Mouse (Mus musculus): ENCODE results near the gene Hbb-bs.
"Not testable (repeated sequence)": the region's sequence is repeated elsewhere in the genome, so short reads cannot be mapped to it uniquely, and the experiment has no call there.

Hbb-bs gene

GRCm38 (mm10) chr7:103827808-103828207 is at the start of gene Hbb-bs:
TSS of gene Hbb-bs (minus strand) at chr7:103828096.
- DNase-seq = no peak

GRCm38 (mm10) chr7:103877093-103877492 is 49.2 kb upstream of the Hbb-bs start:
- DNase-seq = no peak

DNA sequence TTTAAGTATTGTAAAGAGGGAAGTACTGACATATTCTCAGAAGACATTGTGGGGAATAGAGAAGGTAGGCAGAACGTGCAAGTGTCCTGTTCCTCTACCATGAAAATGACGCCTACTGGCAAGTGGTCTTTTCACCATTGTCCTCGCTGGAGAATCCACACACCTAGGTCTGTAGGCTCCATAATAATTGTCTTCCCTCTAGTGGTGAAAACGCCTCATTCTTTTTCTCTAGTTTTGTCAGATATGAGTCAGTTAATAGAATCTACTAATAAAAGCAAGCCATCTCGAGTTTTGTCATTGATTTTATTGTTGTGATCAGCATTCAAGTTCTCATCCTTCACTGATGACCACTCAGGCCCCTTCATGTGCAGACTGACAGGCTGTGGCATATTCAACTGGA is 46.6 kb upstream of the Hbb-bs start:
- DNase-seq = no peak

DNA sequence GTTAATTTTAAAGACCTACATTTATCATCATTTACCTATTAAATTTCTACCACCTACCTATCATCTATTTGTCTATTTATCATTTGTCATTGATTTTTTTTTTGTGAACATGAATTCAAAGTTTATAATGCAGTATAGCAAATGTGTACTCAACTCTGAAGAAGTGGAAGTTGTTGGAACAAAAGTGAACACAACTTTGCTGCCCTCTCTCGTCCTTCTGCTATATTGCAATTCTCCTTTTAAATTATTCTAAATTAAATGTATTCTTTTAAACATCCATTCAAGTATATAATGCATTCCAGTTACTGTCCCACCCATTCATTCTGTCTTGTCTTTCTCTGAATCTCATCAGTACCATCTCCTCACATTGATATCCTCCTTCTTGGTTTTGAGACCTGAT is 45.2 kb upstream of the Hbb-bs start:
- DNase-seq = no peak

- DNase-seq = no peak
Observed at GRCm38 (mm10) chr7:103870667-103871066, 42.8 kb upstream of the Hbb-bs start.

DNA sequence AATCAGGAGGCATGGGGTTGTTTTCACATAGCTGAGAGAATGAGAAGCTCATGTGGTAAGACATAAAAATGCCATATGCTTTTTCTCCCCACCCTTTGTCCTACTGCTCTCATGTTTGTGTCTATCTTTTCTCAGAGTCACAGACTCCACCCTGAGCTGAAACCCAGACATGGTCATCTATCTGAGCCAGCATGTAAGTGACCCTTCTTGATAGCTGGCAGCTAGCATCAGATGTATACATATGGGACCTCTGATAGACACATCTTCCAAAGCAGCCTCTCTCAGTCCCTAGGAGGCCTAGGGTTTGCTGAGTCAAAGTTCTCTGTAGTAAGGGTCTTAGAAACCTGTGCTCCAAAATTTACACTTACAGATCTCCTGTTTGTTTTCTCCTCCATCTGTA is 37.8 kb upstream of the Hbb-bs start:
- DNase-seq = no peak

GRCm38 (mm10) chr7:103861531-103861930 is 33.6 kb upstream of the Hbb-bs start:
- no peak for DNase-seq

- DNase-seq = no peak
Observed at GRCm38 (mm10) chr7:103860855-103861254, 33.0 kb upstream of the Hbb-bs start.

DNA sequence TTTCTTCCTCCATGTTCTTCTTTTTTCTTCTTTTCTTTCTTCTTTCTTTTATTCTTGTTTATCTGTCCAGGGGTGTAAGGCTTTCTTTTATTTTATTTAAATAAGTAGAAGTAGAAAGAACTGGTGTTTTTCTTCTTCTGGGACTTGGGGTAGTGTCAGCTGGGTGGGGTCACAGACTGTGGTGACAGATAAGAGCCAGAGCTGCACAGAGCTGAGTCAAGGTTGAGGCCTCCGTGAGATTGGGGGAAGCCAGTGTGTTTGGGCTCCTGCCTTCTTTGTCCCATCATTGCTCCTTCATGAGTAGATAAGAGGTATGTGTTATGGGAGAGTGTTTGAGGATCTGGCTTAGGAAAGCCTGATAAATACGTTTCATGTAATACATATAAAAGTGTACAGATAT is 31.2 kb upstream of the Hbb-bs start:
- DNase-seq = no peak

DNA sequence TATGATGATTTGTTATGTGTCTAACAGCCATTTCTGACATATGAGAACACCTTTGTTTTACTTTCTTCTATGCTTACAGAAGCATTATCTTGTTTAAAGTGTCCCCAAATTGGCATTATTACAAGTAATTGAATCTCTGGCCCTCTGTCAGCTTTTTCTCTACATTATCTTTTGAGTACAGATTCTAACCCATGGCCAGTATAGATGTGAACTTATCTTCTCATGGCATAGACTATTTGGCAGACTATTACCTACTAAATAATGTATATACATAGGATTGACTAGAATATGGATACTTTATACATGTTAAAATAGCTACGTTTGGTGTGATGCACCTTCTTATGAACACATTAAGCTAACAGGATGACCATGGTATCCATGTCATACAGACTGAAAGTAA is 26.8 kb upstream of the Hbb-bs start:
- no peak for DNase-seq

DNA sequence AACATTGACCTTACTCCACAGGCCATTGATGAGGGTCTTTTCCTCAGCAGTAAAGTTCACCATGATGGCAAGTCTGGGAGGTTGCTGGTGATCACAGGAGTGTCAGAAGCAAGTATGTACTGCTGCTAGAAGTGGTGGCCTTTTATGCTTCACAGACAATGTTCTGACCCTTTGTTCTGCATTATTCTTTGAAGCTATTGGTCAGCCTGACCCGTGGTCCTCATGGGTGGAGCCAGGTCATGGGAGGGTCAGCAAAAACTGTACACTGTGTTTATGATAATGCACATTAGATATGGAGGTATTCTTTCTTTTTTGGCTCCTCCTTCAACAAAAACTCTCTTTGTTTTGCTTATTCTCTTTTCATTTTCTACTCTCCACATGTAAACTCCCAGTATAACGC is 25.2 kb upstream of the Hbb-bs start, which contains the start of gene Hbb-y:
Gene Hbb-y (minus strand): TSS at position 127 of the 400 bp plus-strand sequence.
- DNase-seq = no peak

GRCm38 (mm10) chr7:103844525-103845325 is 16.8 kb upstream of the Hbb-bs start:
- DNase-seq = no peak

DNA sequence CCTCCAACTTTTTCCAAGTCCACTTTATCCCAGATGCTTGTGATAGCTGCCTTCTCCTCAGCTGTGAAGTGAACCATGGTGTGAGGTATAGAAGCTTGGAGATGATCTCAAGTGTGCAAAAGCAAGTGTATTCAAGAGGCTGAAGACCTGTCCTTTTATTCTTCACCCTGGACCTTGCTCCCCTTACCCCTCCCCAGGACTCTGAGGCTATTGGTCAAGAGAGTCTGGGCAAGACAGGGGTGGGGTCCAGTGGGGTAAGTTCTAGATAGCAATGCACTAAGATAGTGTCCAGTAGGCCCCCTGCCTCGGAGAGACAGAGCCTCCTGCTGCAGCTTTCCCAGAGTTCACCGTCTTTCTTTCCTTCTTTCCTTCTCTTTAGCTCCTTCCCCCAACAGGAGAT is 15.1 kb upstream of the Hbb-bs start, which contains the start of gene Hbb-bh1:
Gene Hbb-bh1 (minus strand): TSS at position 131 of the 400 bp plus-strand sequence.
- DNase-seq = no peak

DNA sequence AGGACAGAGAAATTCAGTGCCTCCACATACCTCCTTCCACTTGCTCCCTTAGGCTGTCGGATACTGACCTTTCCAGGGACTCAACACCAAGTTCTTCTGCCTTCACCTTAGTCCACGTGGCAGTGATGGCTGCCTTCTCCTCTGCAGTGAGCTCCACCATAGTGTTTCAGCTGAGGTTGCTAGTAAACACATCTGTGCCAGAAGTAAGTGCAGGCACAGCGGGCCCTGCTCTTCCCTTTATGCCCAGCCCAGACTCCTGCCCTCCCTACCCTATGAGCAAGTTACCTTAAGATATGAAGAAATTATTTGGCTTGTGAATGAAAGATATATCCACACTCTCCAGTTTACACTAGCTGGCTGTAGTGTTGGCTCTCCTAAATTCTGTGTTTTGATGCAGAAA is 12.4 kb upstream of the Hbb-bs start, which contains the start of gene Hbb-bh2:
Gene Hbb-bh2 (minus strand): TSS at position 253 of the 400 bp plus-strand sequence.
- no peak for DNase-seq

- not testable (repeated sequence) for DNase-seq
Observed at GRCm38 (mm10) chr7:103827139-103827538, 757 bp downstream of the Hbb-bs start.

- DNase-seq = no peak
Observed at GRCm38 (mm10) chr7:103826255-103826887, 1.5 kb downstream of the Hbb-bs start.

- no peak for DNase-seq
Observed at GRCm38 (mm10) chr7:103825536-103826254, 2.2 kb downstream of the Hbb-bs start.

DNA sequence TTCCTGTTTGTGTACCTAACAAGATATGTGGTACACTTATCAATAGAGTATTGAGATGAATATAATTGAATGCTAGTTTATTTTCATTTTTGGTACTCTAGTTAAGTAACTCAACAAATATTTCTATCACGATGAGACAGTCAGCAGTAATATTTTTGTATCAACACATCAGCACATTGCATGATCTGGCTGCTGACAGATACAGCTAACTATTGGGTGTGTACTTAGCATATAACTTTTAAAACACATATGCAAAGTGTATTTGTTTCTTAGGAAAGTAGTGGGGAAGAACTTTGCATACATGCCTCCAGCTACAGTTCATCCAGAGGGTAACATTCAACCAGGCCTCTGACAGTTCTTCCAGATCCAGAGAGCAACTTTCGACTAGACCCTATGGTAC is 3.3 kb downstream of the Hbb-bs start:
- no peak for DNase-seq

GRCm38 (mm10) chr7:103815085-103815484 is 12.8 kb downstream of the Hbb-bs start:
- not testable (repeated sequence) for DNase-seq

GRCm38 (mm10) chr7:103813766-103814165 is 14.1 kb downstream of the Hbb-bs start, which contains the start of gene Hbb-bt:
TSS of gene Hbb-bt (minus strand) at chr7:103813996.
- no peak for DNase-seq

DNA sequence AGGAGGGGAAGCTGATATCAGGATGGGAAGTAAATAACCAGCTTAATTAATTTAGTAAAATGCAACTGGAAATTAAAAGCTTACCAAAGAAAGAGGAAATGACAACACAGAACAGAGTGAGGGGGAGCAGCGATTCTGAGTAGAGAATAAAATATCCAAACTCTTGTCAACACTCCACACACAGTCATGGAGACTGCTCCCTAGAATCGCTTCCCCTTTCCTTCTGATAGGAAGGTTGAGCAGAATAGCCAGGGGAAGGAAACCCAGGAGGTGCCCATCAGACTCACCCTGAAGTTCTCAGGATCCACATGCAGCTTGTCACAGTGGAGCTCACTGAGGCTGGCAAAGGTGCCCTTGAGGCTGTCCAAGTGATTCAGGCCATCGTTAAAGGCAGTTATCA is 14.7 kb downstream of the Hbb-bs start:
- not testable (repeated sequence) for DNase-seq

- no peak for DNase-seq
Observed at GRCm38 (mm10) chr7:103812174-103812573, 15.7 kb downstream of the Hbb-bs start.

DNA sequence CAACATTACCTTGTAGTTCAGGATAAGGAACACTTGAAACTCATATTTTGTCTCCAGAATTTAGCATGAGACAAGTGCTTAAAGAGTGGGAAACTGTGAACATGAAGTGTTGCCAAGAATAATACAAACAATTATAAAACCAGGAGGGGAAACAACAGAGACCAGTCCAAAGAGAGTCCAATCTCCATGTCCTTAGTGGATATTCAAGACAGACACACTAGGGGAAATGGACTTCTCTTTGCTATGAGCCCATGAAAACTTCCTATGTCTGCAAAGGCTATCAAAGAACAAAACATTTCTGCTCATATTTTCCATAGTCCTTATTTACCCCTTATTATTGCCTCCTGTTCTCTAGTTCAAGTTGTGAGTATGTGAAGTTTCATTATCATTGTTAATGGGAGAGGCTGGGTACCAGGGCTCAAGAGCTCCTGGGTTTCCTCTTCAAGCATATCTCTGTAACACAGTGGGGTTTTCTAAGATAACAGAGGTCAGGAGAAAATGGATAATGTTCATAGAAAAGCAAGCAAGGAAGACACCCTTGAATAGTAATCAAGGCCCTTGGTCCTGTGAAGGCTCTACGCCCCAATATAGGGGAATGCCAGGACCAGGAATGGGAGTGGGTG is 16.6 kb downstream of the Hbb-bs start:
- DNase-seq = no peak
